Mouse (Mus musculus) lung, embryonic 16.5 days (tissue): ENCODE measurements around the gene Phf10. TPM values are rescaled to one million over a fixed set of nuclear protein-coding genes. Genes with fewer than 3 reads are reported as not detected.
"Not testable (repeated sequence)": the region's sequence is repeated elsewhere in the genome, so short reads cannot be mapped to it uniquely, and the experiment has no call there.

Source experiments
- ATAC-seq: fragments of 200-750 bp; cut with Nextera tagmentation; 2 replicates; pipeline ENCODE4 v1.8.0; 2017; ENCODE audit warnings: low read depth, mild to moderate bottlenecking, moderate library complexity
- H3K27ac ChIP-seq: fragments of 300-500 bp; sonication (generic); 2 replicates; pipeline ENCODE4 v1.5.1; 2014; ENCODE audit warnings: mild to moderate bottlenecking, control low read depth, low read length
- H3K27me3 ChIP-seq: fragments of 300-500 bp; sonication (generic); 2 replicates; pipeline ENCODE4 v1.6.1; 2014; ENCODE audit warnings: low read depth, low read length, mixed read lengths; ENCODE audit not compliant: control insufficient read depth, insufficient read depth
- H3K36me3 ChIP-seq: fragments of 300-500 bp; sonication (generic); 2 replicates; pipeline ENCODE4 v1.6.1; 2014; ENCODE audit warnings: low read length; ENCODE audit not compliant: control insufficient read depth, insufficient read depth
- H3K4me1 ChIP-seq: fragments of 300-500 bp; sonication (generic); replicated peaks from 2 replicates; pipeline ENCODE4 v1.6.1; 2014; ENCODE audit warnings: low read length, mixed read lengths; ENCODE audit not compliant: control insufficient read depth, insufficient read depth
- H3K4me2 ChIP-seq: fragments of 300-500 bp; sonication (generic); 2 replicates; pipeline ENCODE4 v1.6.1; 2014; ENCODE audit warnings: low read depth, low read length, control low read depth
- H3K4me3 ChIP-seq: fragments of 300-500 bp; sonication (generic); 2 replicates; pipeline ENCODE4 v1.5.1; 2014; ENCODE audit warnings: mild to moderate bottlenecking, low read length, control low read depth
- H3K9ac ChIP-seq: fragments of 300-500 bp; sonication (generic); 2 replicates; pipeline ENCODE4 v1.6.1; 2014; ENCODE audit warnings: low read length, control low read depth
- H3K9me3 ChIP-seq: fragments of 300-500 bp; sonication (generic); 2 replicates; pipeline ENCODE4 v1.6.1; 2016; ENCODE audit warnings: low read length; ENCODE audit not compliant: control insufficient read depth
- WGBS: fragments of 180-500 bp; shearing (Covaris S2); extraction: QIAGEN DNeasy Blood & Tissue Kit; methylation state at CpG from one replicate; pipeline ENCODE4 v1.1.7; 2014; 5-methylcytosine and 5-hydroxymethylcytosine counted together
- polyA plus RNA-seq: library from polyadenylated mRNA; unstranded; fragments of >200 nt; fragmentation: Nextera tagmentation; extraction: Ambion mirVana; gene quantifications from 2 replicates; pipeline ENCODE4 v1.2.1, GENCODE M21; 2015

Phf10 gene
- polyA plus RNA-seq, 1 experiment from 2014 or later = 36.1 TPM

GRCm38 (mm10) chr17:14949161-14949827, 11.8 kb downstream of the Phf10 start:
- no peak overlapping the region for H3K27ac ChIP-seq
- no peaks in the 10 kb centered on the region for H3K27me3 ChIP-seq
- no peak overlapping the region for H3K4me3 ChIP-seq
- WGBS = 83% methylated on average over 7 of the region's 7 CpGs
- peaks cover 42% of the 10 kb centered on the region for H3K36me3 ChIP-seq
- peaks cover 6% of the 10 kb centered on the region for H3K4me1 ChIP-seq
- no peak for ATAC-seq
- no peaks in the 10 kb centered on the region for H3K9me3 ChIP-seq
- H3K9ac ChIP-seq = no peak overlapping the region
- no peak overlapping the region for H3K4me2 ChIP-seq

- Histone ChIP-seq H3K27ac (no peak overlapping the region), H3K4me3 (no peak overlapping the region), H3K4me2 (no peak overlapping the region), H3K27me3 (no peaks in the 10 kb centered on the region), H3K4me1 (peaks cover 12% of the 10 kb centered on the region), H3K36me3 (peaks cover 20% of the 10 kb centered on the region), H3K9me3 (no peaks in the 10 kb centered on the region), H3K9ac (no peak overlapping the region)
- WGBS = 92% methylated on average over 1 of the region's 1 CpGs
- ATAC-seq = no peak
Measured at GRCm38 (mm10) chr17:14944551-14944950, 16.5 kb downstream of the Phf10 start.

- peak; percentile 2 for ATAC-seq
- peak overlapping the region; percentile 70 for H3K4me2 ChIP-seq
- H3K9me3 ChIP-seq = no peaks in the 10 kb centered on the region
- peak overlapping the region; percentile 48 for H3K27ac ChIP-seq
- peak overlapping the region; percentile 80 for H3K9ac ChIP-seq
- peak overlapping the region; percentile 68 for H3K4me3 ChIP-seq
- H3K4me1 ChIP-seq = peaks cover 12% of the 10 kb centered on the region
- 8% methylated on average over 16 of the region's 16 CpGs for WGBS
- peaks cover 16% of the 10 kb centered on the region; the same call in 1 of the 2 replicates for H3K36me3 ChIP-seq
- no peaks in the 10 kb centered on the region for H3K27me3 ChIP-seq
Measured at GRCm38 (mm10) chr17:14943729-14944059, 17.4 kb downstream of the Phf10 start.

GRCm38 (mm10) chr17:14943009-14943728, 17.9 kb downstream of the Phf10 start, which contains the start of the genes Wdr27 and 1600012H06Rik:
Gene Wdr27 (minus strand): TSS chr17:14943158.
Gene 1600012H06Rik (plus strand): TSS chr17:14943184.
- peak within 1 kb of the TSS; percentile 68 for H3K4me3 ChIP-seq
- H3K9ac ChIP-seq = peak within 1 kb of the TSS; percentile 80
- H3K4me2 ChIP-seq = peak within 1 kb of the TSS; percentile 70
- H3K4me1 ChIP-seq = peaks cover 12% of the 10 kb centered on the region
- ATAC-seq = peak; percentile 99
- H3K9me3 ChIP-seq = no peaks in the 10 kb centered on the region
- no peaks in the 10 kb centered on the region for H3K27me3 ChIP-seq
- peak within 1 kb of the TSS; percentile 63 for H3K27ac ChIP-seq
- under 1% methylated on average over 54 of the region's 54 CpGs for WGBS
- H3K36me3 ChIP-seq = peaks cover 12% of the 10 kb centered on the region; the same call in 1 of the 2 replicates

- H3K4me2 ChIP-seq = peak overlapping the region; percentile 55
- not testable (repeated sequence) for H3K9me3 ChIP-seq, H3K27ac ChIP-seq, ATAC-seq, H3K27me3 ChIP-seq
- H3K9ac ChIP-seq = peak overlapping the region; percentile 74
- 60% methylated on average over 6 of the region's 6 CpGs for WGBS
- H3K36me3 ChIP-seq = peaks cover 12% of the 10 kb centered on the region; the same call in 1 of the 2 replicates
- H3K4me3 ChIP-seq = peak overlapping the region; percentile 68
- peaks cover 12% of the 10 kb centered on the region for H3K4me1 ChIP-seq
Measured at GRCm38 (mm10) chr17:14942181-14942580, 18.9 kb downstream of the Phf10 start.

- Histone ChIP-seq H3K4me3 (no peak overlapping the region), H3K36me3 (no peaks in the 10 kb centered on the region), H3K9ac (no peak overlapping the region), H3K4me1 (no peaks in the 10 kb centered on the region), H3K4me2 (no peak overlapping the region), H3K27ac (no peak overlapping the region), H3K27me3 (no peaks in the 10 kb centered on the region), H3K9me3 (no peaks in the 10 kb centered on the region)
- 52% methylated on average over 5 of the region's 5 CpGs for WGBS
- ATAC-seq = no peak
Measured at GRCm38 (mm10) chr17:14935841-14936605, 25.1 kb downstream of the Phf10 start.

GRCm38 (mm10) chr17:14935280-14935679, 25.8 kb downstream of the Phf10 start:
- not testable (repeated sequence) for H3K36me3 ChIP-seq, H3K4me3 ChIP-seq, H3K9ac ChIP-seq, H3K27me3 ChIP-seq, H3K4me1 ChIP-seq, H3K27ac ChIP-seq, H3K9me3 ChIP-seq, ATAC-seq, H3K4me2 ChIP-seq
- WGBS = 70% methylated on average over 10 of the region's 14 CpGs

- Histone ChIP-seq H3K4me2 (no peak overlapping the region), H3K36me3 (no peaks in the 10 kb centered on the region), H3K9me3 (no peaks in the 10 kb centered on the region), H3K9ac (no peak overlapping the region), H3K4me3 (no peak overlapping the region), H3K27ac (no peak overlapping the region), H3K27me3 (no peaks in the 10 kb centered on the region), H3K4me1 (no peaks in the 10 kb centered on the region)
- WGBS = 73% methylated on average over 5 of the region's 5 CpGs
- no peak for ATAC-seq
Measured at GRCm38 (mm10) chr17:14931469-14931868, 29.6 kb downstream of the Phf10 start.

GRCm38 (mm10) chr17:14930697-14931096, 30.4 kb downstream of the Phf10 start:
- H3K27me3 ChIP-seq = no peaks in the 10 kb centered on the region
- no peaks in the 10 kb centered on the region for H3K9me3 ChIP-seq
- H3K4me2 ChIP-seq = no peak overlapping the region
- no peak for ATAC-seq
- WGBS = 68% methylated on average over 7 of the region's 7 CpGs
- no peak overlapping the region for H3K4me3 ChIP-seq
- H3K9ac ChIP-seq = no peak overlapping the region
- H3K36me3 ChIP-seq = no peaks in the 10 kb centered on the region
- H3K27ac ChIP-seq = no peak overlapping the region
- no peaks in the 10 kb centered on the region for H3K4me1 ChIP-seq
